Mouse (Mus musculus): ENCODE data around the gene Sorl1. TPM values are rescaled to one million over a fixed set of nuclear protein-coding genes. Genes with fewer than 3 reads are reported as not detected.

Gene Sorl1
- polyA plus RNA-seq, 1 experiment from 2014 or later, result 11.6 TPM

DNA sequence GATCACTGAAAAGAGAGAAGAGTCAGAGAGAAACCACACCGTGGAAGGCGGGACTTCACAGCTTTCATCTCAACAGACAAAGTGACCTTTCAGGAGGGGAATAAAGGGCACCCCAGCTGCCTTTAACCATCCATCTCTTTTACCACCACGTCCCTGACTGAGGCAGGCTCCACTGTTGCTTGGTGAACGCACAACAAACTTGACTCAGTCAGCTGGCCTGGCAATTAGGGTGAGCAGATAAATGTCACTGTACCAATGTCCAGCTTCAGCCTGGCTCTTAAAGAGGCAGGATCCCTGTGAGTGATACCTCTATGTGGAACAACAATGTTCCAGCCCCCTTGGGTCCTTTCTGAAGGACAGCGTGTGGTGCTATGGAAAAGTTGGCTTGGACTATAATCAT is 138.5 kb downstream of the Sorl1 start:
- Histone ChIP-seq H3K4me2 (replicated peaks) (no peak overlapping the region), H3K27ac (no peak overlapping the region), H3K9ac (no peak overlapping the region), H3K4me1 (peaks cover 11% of the 10 kb centered on the region), H3K36me3 (peaks cover 25% of the 10 kb centered on the region), H3K4me3 (no peak overlapping the region), H3K27me3 (no peaks in the 10 kb centered on the region), H3K9me3 (no peaks in the 10 kb centered on the region)
- no peak for ATAC-seq (ENCODE audit: insufficient number of reproducible peaks, insufficient read depth, low FRiP score, low TSS enrichment)
- 66% methylated on average over 5 of the region's 5 CpGs for WGBS

DNA sequence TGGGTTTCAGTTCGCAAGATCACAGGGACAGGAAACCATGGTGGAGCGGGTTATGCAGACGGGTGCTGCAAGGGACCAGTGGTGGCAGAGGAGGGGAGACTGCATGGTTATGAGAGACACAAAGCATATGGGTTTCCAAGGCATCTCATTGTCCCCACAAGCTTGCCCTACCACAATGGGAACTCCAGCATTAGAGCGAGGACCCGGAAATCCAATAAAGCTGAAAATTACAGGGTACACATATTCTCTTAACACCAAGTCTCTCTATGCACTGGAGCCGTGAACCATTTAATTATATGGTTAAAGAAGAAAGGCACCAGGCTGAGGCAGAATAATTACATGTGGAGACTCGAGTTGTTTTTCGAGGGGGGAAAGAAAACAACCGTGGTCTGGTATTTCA is 139.0 kb downstream of the Sorl1 start:
- no peak overlapping the region for H3K4me3 ChIP-seq
- H3K27ac ChIP-seq, result no peak overlapping the region
- H3K9me3 ChIP-seq, result no peaks in the 10 kb centered on the region
- WGBS, result 53% methylated on average over 9 of the region's 9 CpGs
- peaks cover 24% of the 10 kb centered on the region for H3K36me3 ChIP-seq
- no peak for ATAC-seq (ENCODE audit: insufficient number of reproducible peaks, insufficient read depth, low FRiP score, low TSS enrichment)
- H3K4me2 ChIP-seq (replicated peaks), result no peak overlapping the region
- H3K4me1 ChIP-seq, result peaks cover 11% of the 10 kb centered on the region
- no peak overlapping the region for H3K9ac ChIP-seq
- H3K27me3 ChIP-seq, result no peaks in the 10 kb centered on the region

GRCm38 (mm10) chr9:41984306-41984705 is 139.8 kb downstream of the Sorl1 start:
- 81% methylated on average over 11 of the region's 11 CpGs for WGBS
- Histone ChIP-seq H3K9me3 (no peaks in the 10 kb centered on the region), H3K4me1 (peaks cover 11% of the 10 kb centered on the region), H3K9ac (no peak overlapping the region), H3K36me3 (peaks cover 20% of the 10 kb centered on the region), H3K4me3 (no peak overlapping the region), H3K27ac (no peak overlapping the region), H3K4me2 (replicated peaks) (no peak overlapping the region), H3K27me3 (no peaks in the 10 kb centered on the region)
- no peak for ATAC-seq (ENCODE audit: insufficient number of reproducible peaks, insufficient read depth, low FRiP score, low TSS enrichment)

DNA sequence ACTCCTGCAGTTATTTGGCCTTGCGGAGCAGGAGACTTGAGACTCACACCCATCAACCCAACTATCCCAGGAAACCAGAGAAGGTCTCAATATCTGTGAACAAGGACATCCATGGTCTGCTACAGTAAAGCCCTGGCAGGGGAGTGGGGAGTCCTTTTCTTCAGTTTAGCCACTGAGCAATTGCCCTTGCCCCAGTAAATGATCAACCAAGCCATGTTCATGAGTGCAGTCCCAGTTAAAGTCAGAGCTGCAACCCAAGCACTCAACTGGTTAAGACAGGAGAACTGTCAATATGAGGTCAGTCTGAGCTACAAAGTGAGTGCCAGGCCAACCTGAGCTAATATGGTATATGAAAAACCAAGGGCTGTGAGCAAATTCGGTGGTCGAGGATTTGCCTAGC is 140.8 kb downstream of the Sorl1 start:
- 89% methylated on average over 3 of the region's 3 CpGs for WGBS
- Histone ChIP-seq H3K36me3 (peaks cover 30% of the 10 kb centered on the region), H3K9me3 (no peaks in the 10 kb centered on the region), H3K27me3 (no peaks in the 10 kb centered on the region), H3K27ac (no peak overlapping the region), H3K4me1 (peaks cover 11% of the 10 kb centered on the region), H3K9ac (no peak overlapping the region), H3K4me2 (replicated peaks) (no peak overlapping the region), H3K4me3 (no peak overlapping the region)
- no peak for ATAC-seq (ENCODE audit: insufficient number of reproducible peaks, insufficient read depth, low FRiP score, low TSS enrichment)

DNA sequence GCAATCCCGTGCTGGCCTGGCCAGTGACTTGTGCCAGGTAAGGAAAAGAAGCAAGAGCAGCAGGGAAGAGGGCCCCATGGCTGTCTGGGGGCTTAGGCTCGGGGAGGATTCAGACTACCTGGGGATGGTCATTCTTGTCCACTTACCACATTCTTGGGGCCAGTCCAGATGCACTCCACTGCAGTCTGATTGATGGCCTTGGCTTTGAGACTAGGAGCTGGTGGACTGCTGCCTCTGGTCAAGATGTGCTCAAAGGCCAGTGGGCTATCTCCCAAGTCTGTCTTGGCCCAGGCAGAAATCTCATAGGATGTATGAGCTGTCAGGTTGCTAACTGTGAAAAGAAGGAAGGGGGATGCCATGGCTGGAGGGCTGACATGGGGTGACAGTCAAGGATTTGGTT is 141.3 kb downstream of the Sorl1 start:
- H3K9ac ChIP-seq, result no peak overlapping the region
- no peaks in the 10 kb centered on the region for H3K27me3 ChIP-seq
- WGBS, result 76% methylated on average over 2 of the region's 2 CpGs
- no peak overlapping the region for H3K4me3 ChIP-seq
- no peak for ATAC-seq (ENCODE audit: insufficient number of reproducible peaks, insufficient read depth, low FRiP score, low TSS enrichment)
- no peak overlapping the region for H3K4me2 ChIP-seq (replicated peaks)
- H3K4me1 ChIP-seq, result peaks cover 11% of the 10 kb centered on the region
- H3K27ac ChIP-seq, result no peak overlapping the region
- no peaks in the 10 kb centered on the region for H3K9me3 ChIP-seq
- H3K36me3 ChIP-seq, result peaks cover 28% of the 10 kb centered on the region

DNA sequence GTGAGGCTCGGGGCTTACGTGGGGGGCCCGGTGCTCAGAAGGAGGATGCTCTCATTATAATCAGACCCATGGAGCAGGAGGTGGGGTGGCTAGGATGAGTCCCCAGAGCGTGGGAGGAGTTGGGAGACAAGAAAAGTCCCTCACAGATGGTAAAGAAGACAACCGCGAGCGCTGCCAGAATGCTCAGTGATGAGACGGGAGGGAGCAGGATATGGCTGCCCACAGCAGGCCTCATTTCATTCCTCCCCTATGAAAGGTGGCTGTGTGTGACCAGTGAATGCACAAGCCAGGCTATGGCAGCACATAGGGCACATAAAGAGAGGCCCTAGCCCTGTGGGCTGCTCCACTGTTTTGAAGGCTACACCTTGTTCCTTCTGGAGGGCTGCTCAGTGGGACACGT is 142.1 kb downstream of the Sorl1 start:
- WGBS, result 78% methylated on average over 9 of the region's 9 CpGs
- ATAC-seq (ENCODE audit: insufficient number of reproducible peaks, insufficient read depth, low FRiP score, low TSS enrichment), result 0 out of 2 replicates have a peak, but pooled peaks have one; percentile 23
- Histone ChIP-seq H3K9ac (no peak overlapping the region), H3K36me3 (peaks cover 25% of the 10 kb centered on the region), H3K9me3 (no peaks in the 10 kb centered on the region), H3K4me1 (peaks cover 11% of the 10 kb centered on the region), H3K27ac (peak overlapping the region; percentile 31; the same call in 1 of the 2 replicates), H3K27me3 (no peaks in the 10 kb centered on the region), H3K4me2 (replicated peaks) (no peak overlapping the region), H3K4me3 (no peak overlapping the region)

- WGBS, result 70% methylated on average over 4 of the region's 4 CpGs
- H3K4me3 ChIP-seq, result no peak overlapping the region
- H3K9ac ChIP-seq, result no peak overlapping the region
- no peak overlapping the region for H3K4me2 ChIP-seq (replicated peaks)
- H3K36me3 ChIP-seq, result peaks cover 24% of the 10 kb centered on the region
- peak overlapping the region; percentile 31; the same call in 1 of the 2 replicates for H3K27ac ChIP-seq
- no peaks in the 10 kb centered on the region for H3K27me3 ChIP-seq
- H3K4me1 ChIP-seq, result peaks cover 11% of the 10 kb centered on the region
- H3K9me3 ChIP-seq, result no peaks in the 10 kb centered on the region
- no peak for ATAC-seq (ENCODE audit: insufficient number of reproducible peaks, insufficient read depth, low FRiP score, low TSS enrichment)
Observed at GRCm38 (mm10) chr9:41981306-41981705, 142.8 kb downstream of the Sorl1 start.

- Histone ChIP-seq H3K27me3 (no peaks in the 10 kb centered on the region), H3K27ac (0 out of 2 replicates have a peak overlapping the region, but pooled peaks have one; percentile 31), H3K4me2 (replicated peaks) (no peak overlapping the region), H3K9me3 (no peaks in the 10 kb centered on the region), H3K9ac (no peak overlapping the region), H3K4me3 (no peak overlapping the region), H3K36me3 (peaks cover 27% of the 10 kb centered on the region), H3K4me1 (peaks cover 11% of the 10 kb centered on the region)
- 79% methylated on average over 5 of the region's 5 CpGs for WGBS
- ATAC-seq (ENCODE audit: insufficient number of reproducible peaks, insufficient read depth, low FRiP score, low TSS enrichment), result no peak
Observed at GRCm38 (mm10) chr9:41980796-41981195, 143.3 kb downstream of the Sorl1 start.

DNA sequence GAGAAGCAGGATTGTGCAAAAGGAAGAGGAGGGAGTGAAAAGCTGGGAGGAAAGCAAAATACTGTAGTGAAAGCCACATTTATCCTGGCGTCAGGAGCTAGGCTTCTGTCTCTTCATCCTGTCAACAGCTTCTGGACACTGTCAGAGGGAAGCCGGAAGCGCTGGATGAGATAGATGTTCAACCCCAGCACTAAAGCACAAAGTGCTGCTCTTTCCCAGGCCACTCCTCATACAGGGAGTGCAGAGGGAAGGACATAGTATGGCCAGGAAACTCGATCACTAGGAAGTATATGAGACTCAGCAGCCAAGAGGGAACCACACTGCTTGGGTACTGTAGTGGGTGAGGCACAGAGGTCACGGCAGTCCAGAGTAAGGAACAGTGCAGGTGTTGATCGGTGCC is 145.7 kb downstream of the Sorl1 start:
- H3K4me1 ChIP-seq, result peaks cover 11% of the 10 kb centered on the region
- no peak for ATAC-seq (ENCODE audit: insufficient number of reproducible peaks, insufficient read depth, low FRiP score, low TSS enrichment)
- H3K36me3 ChIP-seq, result peaks cover 29% of the 10 kb centered on the region
- no peaks in the 10 kb centered on the region for H3K9me3 ChIP-seq
- no peak overlapping the region for H3K4me2 ChIP-seq (replicated peaks)
- 85% methylated on average over 6 of the region's 6 CpGs for WGBS
- no peak overlapping the region for H3K9ac ChIP-seq
- no peaks in the 10 kb centered on the region for H3K27me3 ChIP-seq
- H3K27ac ChIP-seq, result no peak overlapping the region
- no peak overlapping the region for H3K4me3 ChIP-seq

GRCm38 (mm10) chr9:41975968-41976367 is 148.1 kb downstream of the Sorl1 start:
- Histone ChIP-seq H3K9ac (no peak overlapping the region), H3K27ac (no peak overlapping the region), H3K4me1 (no peaks in the 10 kb centered on the region), H3K4me3 (no peak overlapping the region), H3K36me3 (peaks cover 21% of the 10 kb centered on the region), H3K27me3 (no peaks in the 10 kb centered on the region), H3K4me2 (replicated peaks) (no peak overlapping the region), H3K9me3 (no peaks in the 10 kb centered on the region)
- ATAC-seq (ENCODE audit: insufficient number of reproducible peaks, insufficient read depth, low FRiP score, low TSS enrichment), result no peak
- WGBS, result 86% methylated on average over 15 of the region's 15 CpGs

- no peak for ATAC-seq (ENCODE audit: insufficient number of reproducible peaks, insufficient read depth, low FRiP score, low TSS enrichment)
- WGBS, result 80% methylated on average over 3 of the region's 3 CpGs
- peaks cover 28% of the 10 kb centered on the region for H3K36me3 ChIP-seq
Observed at GRCm38 (mm10) chr9:41974661-41975060, 149.4 kb downstream of the Sorl1 start.

DNA sequence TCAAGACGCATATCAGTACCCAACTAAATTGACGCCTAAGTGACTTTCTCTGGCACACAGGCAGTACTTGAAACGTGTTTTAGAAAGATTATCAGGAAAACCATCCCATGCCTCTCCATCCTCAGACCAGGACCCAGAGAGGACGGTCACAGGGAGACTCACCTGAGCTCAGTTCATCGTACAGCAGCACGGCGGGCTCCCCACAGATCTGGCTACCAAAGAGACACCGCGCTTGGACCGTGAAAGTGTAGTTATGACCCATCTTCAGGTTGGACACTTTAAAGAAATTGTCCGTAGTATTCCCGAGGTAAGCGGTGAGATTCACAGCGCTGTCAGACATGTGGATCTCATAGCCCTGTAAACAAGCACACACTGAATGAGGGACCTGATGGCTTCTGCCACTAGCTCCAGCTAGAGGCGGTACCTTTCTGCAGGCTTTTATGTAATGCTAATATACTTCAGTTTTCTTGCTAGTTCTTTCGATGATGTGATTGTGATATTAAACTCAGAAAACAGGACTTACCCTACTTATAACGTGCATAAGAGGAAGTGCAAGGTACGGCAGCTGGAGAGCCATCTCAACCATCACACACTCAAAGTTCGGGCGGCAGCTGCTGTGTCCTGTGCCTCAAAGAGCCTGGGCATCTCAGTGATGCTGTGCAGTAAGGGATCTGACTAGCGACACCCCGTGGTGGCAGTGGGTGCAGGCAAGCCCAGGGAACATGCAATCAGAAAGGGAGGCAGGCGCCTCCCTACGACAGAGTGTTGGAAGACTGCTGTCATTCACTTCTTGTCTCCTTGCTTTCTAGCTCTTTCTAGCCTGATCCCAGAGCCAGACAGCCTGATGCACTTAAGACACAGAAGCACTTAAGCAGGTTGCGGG is 150.1 kb downstream of the Sorl1 start:
- Histone ChIP-seq H3K9me3 (no peaks in the 10 kb centered on the region), H3K4me3 (no peak overlapping the region), H3K36me3 (peaks cover 32% of the 10 kb centered on the region), H3K27me3 (no peaks in the 10 kb centered on the region), H3K9ac (no peak overlapping the region), H3K27ac (no peak overlapping the region), H3K4me2 (replicated peaks) (no peak overlapping the region), H3K4me1 (no peaks in the 10 kb centered on the region)
- ATAC-seq (ENCODE audit: insufficient number of reproducible peaks, insufficient read depth, low FRiP score, low TSS enrichment), result peak; percentile 47; the same call in 1 of the 2 replicates
- 71% methylated on average over 25 of the region's 25 CpGs for WGBS

More at GRCm38 (mm10) chr9:41974661-41975060, 149.4 kb downstream of the Sorl1 start:
- Histone ChIP-seq H3K4me1 (no peaks in the 10 kb centered on the region), H3K4me2 (replicated peaks) (no peak overlapping the region), H3K9ac (no peak overlapping the region), H3K4me3 (no peak overlapping the region), H3K9me3 (no peaks in the 10 kb centered on the region), H3K27ac (no peak overlapping the region), H3K27me3 (no peaks in the 10 kb centered on the region)

Measured in embryonic facial prominence, embryonic 12.5 days (tissue).